Mouse (Mus musculus): ENCODE results near the gene Olfr222. TPM values are rescaled to one million over a fixed set of nuclear protein-coding genes. Genes with fewer than 3 reads are reported as not detected.

The Olfr222 gene
- polyA plus RNA-seq, 1 experiment, result not detected

GRCm38 (mm10) chr11:59589496-59589895 lies 13.5 kb upstream of the Olfr222 start:
- Histone ChIP-seq H3ac (ENCODE audit: control insufficient read depth, insufficient read length) (no peak overlapping the region), H3K36me3 (ENCODE audit: control insufficient read depth, insufficient read depth) (no peaks in the 10 kb centered on the region), H3K4me3 (no peak overlapping the region), H3K27me3 (ENCODE audit: control insufficient read depth, insufficient read depth, insufficient read length) (peaks cover 12% of the 10 kb centered on the region), H3K4me2 (ENCODE audit: low read depth) (no peak overlapping the region), H3K79me2 (ENCODE audit: control insufficient read depth, insufficient read depth) (no peaks in the 10 kb centered on the region)
- TF ChIP-seq MYOG (IDR thresholded peaks at IDR 0.05; ENCODE audit: control insufficient read depth in 1 of 3, insufficient read depth in 1 of 3, insufficient read length in 2 of 3, low read depth in 2 of 3) (no peak), REST (IDR thresholded peaks at IDR 0.05; ENCODE audit: insufficient read depth, insufficient read length) (no peak), POLR2A (IDR thresholded peaks at IDR 0.05; ENCODE audit: insufficient read length, low read depth) (no peak)

DNA sequence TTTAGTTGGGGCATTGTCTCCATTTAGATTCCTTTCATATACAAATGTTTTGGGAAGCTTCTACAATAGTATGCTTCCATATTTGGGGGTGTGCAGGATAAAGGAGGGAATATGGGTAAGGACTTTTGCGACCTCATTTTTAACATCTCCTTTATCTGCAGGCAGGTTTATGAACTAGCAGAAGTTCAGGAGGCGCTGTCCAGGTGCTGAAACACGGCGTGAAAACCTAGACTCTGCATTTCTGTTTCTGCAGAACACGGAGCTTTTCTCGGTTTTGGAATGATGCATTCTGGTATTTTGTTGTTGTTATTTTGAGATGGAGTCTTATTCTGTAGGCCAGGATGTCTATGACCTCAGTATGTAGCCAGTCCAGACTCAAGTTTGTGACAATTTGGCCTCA lies 8.5 kb upstream of the Olfr222 start:
- Histone ChIP-seq H3K4me2 (ENCODE audit: low read depth) (no peak overlapping the region), H3K79me2 (ENCODE audit: control insufficient read depth, insufficient read depth) (no peaks in the 10 kb centered on the region), H3ac (ENCODE audit: control insufficient read depth, insufficient read length) (no peak overlapping the region), H3K4me3 (no peak overlapping the region), H3K27me3 (ENCODE audit: control insufficient read depth, insufficient read depth, insufficient read length) (peaks cover 8% of the 10 kb centered on the region), H3K36me3 (ENCODE audit: control insufficient read depth, insufficient read depth) (no peaks in the 10 kb centered on the region)
- TF ChIP-seq E2F4 (IDR thresholded peaks at IDR 0.05; ENCODE audit: insufficient read depth) (no peak), CEBPB (IDR thresholded peaks at IDR 0.05; ENCODE audit: insufficient read depth, poor library complexity, severe bottlenecking) (no peak), REST (IDR thresholded peaks at IDR 0.05; ENCODE audit: insufficient read depth, insufficient read length) (peak; percentile 84), MYOG (IDR thresholded peaks at IDR 0.05; ENCODE audit: control insufficient read depth in 1 of 3, insufficient read depth in 1 of 3, insufficient read length in 2 of 3, low read depth in 2 of 3) (no peak)

GRCm38 (mm10) chr11:59575726-59576125 lies 309 bp downstream of the Olfr222 start:
- Histone ChIP-seq H3K4me3 (no peak overlapping the region), H3ac (ENCODE audit: control insufficient read depth, insufficient read length) (no peak overlapping the region), H3K79me2 (ENCODE audit: control insufficient read depth, insufficient read depth) (no peaks in the 10 kb centered on the region), H3K27me3 (ENCODE audit: control insufficient read depth, insufficient read depth, insufficient read length) (peaks cover 32% of the 10 kb centered on the region), H3K36me3 (ENCODE audit: control insufficient read depth, insufficient read depth) (no peaks in the 10 kb centered on the region), H3K4me2 (ENCODE audit: low read depth) (no peak overlapping the region)
- TF ChIP-seq USF1 (IDR thresholded peaks at IDR 0.05; ENCODE audit: low read depth) (no peak), REST (IDR thresholded peaks at IDR 0.05; ENCODE audit: insufficient read depth, insufficient read length) (no peak), MYOG (IDR thresholded peaks at IDR 0.05; ENCODE audit: control insufficient read depth in 1 of 3, insufficient read depth in 1 of 3, insufficient read length in 2 of 3, low read depth in 2 of 3) (no peak), MAX (IDR thresholded peaks at IDR 0.05; ENCODE audit: low read depth) (no peak), TCF12 (IDR thresholded peaks at IDR 0.05; ENCODE audit: insufficient read depth, poor library complexity, severe bottlenecking) (no peak), E2F4 (IDR thresholded peaks at IDR 0.05; ENCODE audit: insufficient read depth) (no peak), TCF3 (IDR thresholded peaks at IDR 0.05; ENCODE audit: insufficient read length, low read depth) (no peak), SRF (IDR thresholded peaks at IDR 0.05; ENCODE audit: control insufficient read depth, insufficient read length, low read depth) (no peak), POLR2A (IDR thresholded peaks at IDR 0.05; ENCODE audit: insufficient read length, low read depth) (no peak), POLR2AphosphoS2 (IDR thresholded peaks at IDR 0.05; ENCODE audit: insufficient read length, low read depth) (no peak), CEBPB (IDR thresholded peaks at IDR 0.05; ENCODE audit: insufficient read depth, poor library complexity, severe bottlenecking) (no peak), MYOD1 (IDR thresholded peaks at IDR 0.05; ENCODE audit: control insufficient read depth in 1 of 3, insufficient read length in 2 of 3, low read depth in 2 of 3) (no peak)

- peaks cover 32% of the 10 kb centered on the region for H3K27me3 ChIP-seq (ENCODE audit: control insufficient read depth, insufficient read depth, insufficient read length)
- no peak overlapping the region for H3K4me3 ChIP-seq
- H3K79me2 ChIP-seq (ENCODE audit: control insufficient read depth, insufficient read depth), result no peaks in the 10 kb centered on the region
- H3ac ChIP-seq (ENCODE audit: control insufficient read depth, insufficient read length), result no peak overlapping the region
- no peak overlapping the region for H3K4me2 ChIP-seq (ENCODE audit: low read depth)
- TF ChIP-seq CEBPB (IDR thresholded peaks at IDR 0.05; ENCODE audit: insufficient read depth, poor library complexity, severe bottlenecking) (no peak), TCF3 (IDR thresholded peaks at IDR 0.05; ENCODE audit: insufficient read length, low read depth) (no peak), POLR2AphosphoS2 (IDR thresholded peaks at IDR 0.05; ENCODE audit: insufficient read length, low read depth) (no peak), MYOD1 (IDR thresholded peaks at IDR 0.05; ENCODE audit: control insufficient read depth in 1 of 3, insufficient read length in 2 of 3, low read depth in 2 of 3) (no peak), REST (IDR thresholded peaks at IDR 0.05; ENCODE audit: insufficient read depth, insufficient read length) (no peak), E2F4 (IDR thresholded peaks at IDR 0.05; ENCODE audit: insufficient read depth) (no peak), SRF (IDR thresholded peaks at IDR 0.05; ENCODE audit: control insufficient read depth, insufficient read length, low read depth) (no peak), POLR2A (IDR thresholded peaks at IDR 0.05; ENCODE audit: insufficient read length, low read depth) (no peak), MAX (IDR thresholded peaks at IDR 0.05; ENCODE audit: low read depth) (no peak), USF1 (IDR thresholded peaks at IDR 0.05; ENCODE audit: low read depth) (no peak)
- no peaks in the 10 kb centered on the region for H3K36me3 ChIP-seq (ENCODE audit: control insufficient read depth, insufficient read depth)
These were observed 6.7 kb downstream of the Olfr222 start for GRCm38 (mm10) chr11:59569306-59569705.

DNA sequence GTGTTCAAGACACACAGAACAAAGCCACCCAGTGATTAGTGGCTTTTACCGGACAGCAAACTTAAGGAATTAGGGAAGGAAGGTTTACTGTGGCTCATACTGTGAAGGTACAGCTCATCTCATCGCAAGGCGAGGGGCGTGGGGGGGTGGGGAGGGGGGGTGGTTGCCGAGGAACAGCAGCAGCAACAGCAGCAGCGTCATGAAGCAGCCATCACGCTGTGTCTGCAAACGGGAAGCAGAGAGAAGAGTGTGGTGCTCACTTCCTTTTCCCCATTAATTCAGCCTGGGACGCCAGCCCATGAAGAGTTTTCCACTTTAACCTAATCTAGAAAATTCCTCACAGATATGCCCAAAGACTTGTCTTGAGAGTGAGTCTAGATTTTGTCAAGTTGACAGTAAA lies 13.2 kb downstream of the Olfr222 start:
- H3K27me3 ChIP-seq (ENCODE audit: control insufficient read depth, insufficient read depth, insufficient read length), result peaks cover 20% of the 10 kb centered on the region
- H3K4me2 ChIP-seq (ENCODE audit: low read depth), result no peak overlapping the region
- H3K36me3 ChIP-seq (ENCODE audit: control insufficient read depth, insufficient read depth), result no peaks in the 10 kb centered on the region
- H3ac ChIP-seq (ENCODE audit: control insufficient read depth, insufficient read length), result no peak overlapping the region
- H3K4me3 ChIP-seq, result no peak overlapping the region
- no peak for TF ChIP-seq REST (IDR thresholded peaks at IDR 0.05; ENCODE audit: insufficient read depth, insufficient read length)
- no peak for TF ChIP-seq MYOD1 (IDR thresholded peaks at IDR 0.05; ENCODE audit: control insufficient read depth in 1 of 3, insufficient read length in 2 of 3, low read depth in 2 of 3)
- TF ChIP-seq POLR2A (IDR thresholded peaks at IDR 0.05; ENCODE audit: insufficient read length, low read depth), result no peak
- no peak for TF ChIP-seq MYOG (IDR thresholded peaks at IDR 0.05; ENCODE audit: control insufficient read depth in 1 of 3, insufficient read depth in 1 of 3, insufficient read length in 2 of 3, low read depth in 2 of 3)
- TF ChIP-seq SRF (IDR thresholded peaks at IDR 0.05; ENCODE audit: control insufficient read depth, insufficient read length, low read depth), result no peak
- TF ChIP-seq E2F4 (IDR thresholded peaks at IDR 0.05; ENCODE audit: insufficient read depth), result no peak
- TF ChIP-seq POLR2AphosphoS2 (IDR thresholded peaks at IDR 0.05; ENCODE audit: insufficient read length, low read depth), result no peak
- no peak for TF ChIP-seq CEBPB (IDR thresholded peaks at IDR 0.05; ENCODE audit: insufficient read depth, poor library complexity, severe bottlenecking)
- no peak for TF ChIP-seq TCF12 (IDR thresholded peaks at IDR 0.05; ENCODE audit: insufficient read depth, poor library complexity, severe bottlenecking)
- no peak for TF ChIP-seq MAX (IDR thresholded peaks at IDR 0.05; ENCODE audit: low read depth)
- no peak for TF ChIP-seq TCF3 (IDR thresholded peaks at IDR 0.05; ENCODE audit: insufficient read length, low read depth)
- no peak for TF ChIP-seq USF1 (IDR thresholded peaks at IDR 0.05; ENCODE audit: low read depth)
- H3K79me2 ChIP-seq (ENCODE audit: control insufficient read depth, insufficient read depth), result no peaks in the 10 kb centered on the region

Measured in myocyte (in vitro differentiated cells).